Mouse (Mus musculus) activated CD4-positive, CD25-positive, alpha-beta regulatory T cell (primary cell): ENCODE measurements around the gene Aicda. TPM values are rescaled to one million over a fixed set of nuclear protein-coding genes. Genes with fewer than 3 reads are reported as not detected.

Experiments
- polyA plus RNA-seq, 2 experiments: library from polyadenylated mRNA; unstranded; fragments of 100-300 nt; shearing (Covaris generic); gene quantifications; one replicate each; pipeline ENCODE4 v1.2.1; 2017

Gene Aicda
- under 1 TPM in 1 of 2 experiments, not detected in 1; 0.59 TPM for polyA plus RNA-seq

DNA sequence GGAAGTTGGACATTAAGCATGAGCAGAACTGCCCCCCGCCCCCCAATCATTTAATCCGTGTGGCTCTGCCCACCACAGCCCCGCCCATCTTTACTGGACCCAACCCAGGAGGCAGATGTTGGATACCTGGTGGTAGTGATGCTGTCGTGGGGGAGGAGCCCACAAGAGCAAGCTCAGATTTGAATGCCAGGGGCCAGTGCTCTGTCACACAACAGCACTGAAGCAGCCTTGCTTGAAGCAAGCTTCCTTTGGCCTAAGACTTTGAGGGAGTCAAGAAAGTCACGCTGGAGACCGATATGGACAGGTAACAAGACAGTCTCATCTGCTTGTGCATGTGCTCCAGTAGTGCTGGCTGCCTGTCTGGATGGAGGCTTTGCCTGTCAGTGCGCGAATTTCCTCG is at the start of gene Aicda:
Gene Aicda (plus strand): TSS at position 196 of the 400 bp plus-strand sequence.

DNA sequence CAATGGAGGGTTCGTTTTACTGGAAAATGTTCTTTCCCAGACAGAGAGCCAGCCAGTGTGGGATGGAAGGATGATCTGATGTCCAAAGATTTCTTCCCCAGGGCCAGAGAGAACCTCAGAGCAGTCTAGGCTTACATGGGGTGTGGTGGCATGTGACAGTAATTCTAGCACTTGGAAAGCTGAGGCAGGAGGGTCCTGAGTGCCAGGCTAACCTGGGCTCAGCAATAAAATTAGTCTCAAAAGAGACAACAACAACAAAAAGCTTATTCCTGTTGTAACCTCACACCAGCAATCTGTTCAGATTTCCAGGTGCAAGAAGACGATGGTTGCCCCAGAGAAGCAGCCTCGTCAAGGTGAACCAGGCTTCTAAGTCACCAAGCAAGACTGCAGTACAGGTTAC is 48.1 kb upstream of the Aicda start, which contains the start of gene Mfap5:
Gene Mfap5 (plus strand): TSS at position 301 of the 400 bp plus-strand sequence.

DNA sequence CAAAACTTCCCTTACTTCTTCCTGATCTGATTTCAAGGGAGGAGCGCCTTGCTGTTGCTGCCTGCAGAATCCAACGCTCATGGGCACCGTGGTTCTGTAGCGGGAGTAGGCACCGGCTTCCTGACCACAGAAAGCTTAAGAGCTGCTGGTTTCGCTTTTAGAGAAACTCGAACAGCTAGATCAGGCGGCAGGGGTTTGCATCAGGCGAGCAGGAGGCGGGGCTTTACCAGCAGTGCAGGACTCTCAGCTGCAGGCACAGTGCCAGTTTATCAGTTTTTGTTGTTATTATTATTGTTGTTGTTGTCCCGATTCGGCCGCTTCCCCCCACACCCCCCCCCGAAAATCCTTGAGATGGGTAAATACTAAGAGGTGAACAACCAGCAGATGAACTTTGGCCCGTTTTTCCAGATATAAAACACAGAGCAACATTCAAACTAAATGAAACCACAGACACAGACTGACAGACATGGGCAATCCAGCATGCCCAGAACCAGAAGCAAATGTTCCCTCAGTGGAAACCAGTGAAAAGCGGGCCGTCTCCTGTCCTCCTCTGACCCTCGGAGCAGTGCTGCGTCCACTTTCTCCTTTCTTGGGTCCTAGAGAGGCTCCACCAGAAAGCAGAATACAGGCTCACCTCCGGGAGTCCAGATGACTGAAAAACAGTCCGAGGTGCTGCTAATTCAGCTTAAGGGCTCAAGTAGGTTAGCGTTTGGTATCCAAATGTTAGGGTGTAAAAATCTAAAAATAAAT is 48.8 kb downstream of the Aicda start, which contains the start of gene Apobec1:
Gene Apobec1 (minus strand): TSS at position 203 of the 750 bp plus-strand sequence.

DNA sequence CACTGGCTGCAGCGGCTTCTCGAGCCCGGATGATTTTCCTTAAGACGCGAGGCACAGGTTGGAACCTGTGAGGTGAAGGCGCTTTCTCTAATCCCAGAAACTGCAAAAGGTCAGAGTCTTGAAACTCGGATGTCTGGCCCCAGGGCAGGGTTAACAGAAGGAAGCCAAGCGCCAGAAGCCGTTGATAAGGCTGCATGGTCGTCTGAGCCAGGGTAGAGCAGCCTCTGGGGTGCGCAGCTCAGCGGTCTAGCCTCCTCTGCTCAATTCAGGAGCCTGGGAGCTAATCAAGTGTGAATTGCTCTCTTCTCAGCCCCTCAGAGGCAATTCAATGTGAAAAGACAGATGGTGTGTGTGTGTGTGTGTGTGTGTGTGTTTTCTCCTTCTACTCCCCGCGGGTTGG is 56.2 kb downstream of the Aicda start, which contains the start of gene Gdf3:
Gene Gdf3 (minus strand): TSS at position 317 of the 400 bp plus-strand sequence.

Other genes with a start within 250 kb of the Aicda start
- gene M6pr, start 245.1 kb upstream of the Aicda start, polyA plus RNA-seq = 100 to 1,000 TPM; 163 to 309 TPM
- gene Phc1, start 213.2 kb upstream of the Aicda start, polyA plus RNA-seq = 10 to 100 TPM; 12.2 to 12.8 TPM
- not detected for gene Rimklb, start 55.0 kb upstream of the Aicda start, polyA plus RNA-seq
- gene Mfap5, start 48.0 kb upstream of the Aicda start, polyA plus RNA-seq = under 1 TPM in 1 of 2 experiments, not detected in 1; 0.48 TPM
- 10 to 100 TPM; 13.4 to 18.3 TPM for gene Apobec1, start 48.6 kb downstream of the Aicda start, polyA plus RNA-seq
- gene Gdf3, start 56.3 kb downstream of the Aicda start, polyA plus RNA-seq = under 1 TPM; 0.12 to 0.55 TPM
- gene Dppa3, start 72.6 kb downstream of the Aicda start, polyA plus RNA-seq = not detected
- gene Nanog, start 153.7 kb downstream of the Aicda start, polyA plus RNA-seq = not detected
- 100 to 1,000 TPM in 1 of 2 experiments, 10 to 100 TPM in 1; 25.0 to 123 TPM for gene Slc2a3, start 247.8 kb downstream of the Aicda start, polyA plus RNA-seq